Mouse (Mus musculus): ENCODE data around the gene Rgs8. TPM values are rescaled to one million over a fixed set of nuclear protein-coding genes. Genes with fewer than 3 reads are reported as not detected.
A peak's percentile ranks its signal among the peaks of the same experiment; 100 is the strongest.

Gene Rgs8
- polyA plus RNA-seq, 1 experiment = under 0.01 TPM

- Histone ChIP-seq H3K79me2 (ENCODE audit: control insufficient read depth, insufficient read depth) (no peaks in the 10 kb centered on the region), H3K4me3 (ENCODE audit: insufficient read depth, poor library complexity, severe bottlenecking) (no peak overlapping the region), H3ac (ENCODE audit: control insufficient read depth, insufficient read length, low read depth) (no peak overlapping the region), H3K79me3 (ENCODE audit: low read depth) (no peaks in the 10 kb centered on the region), H3K27me3 (ENCODE audit: control insufficient read depth, insufficient read depth, insufficient read length) (no peaks in the 10 kb centered on the region), H3K36me3 (ENCODE audit: control insufficient read depth, insufficient read depth) (no peaks in the 10 kb centered on the region)
- TF ChIP-seq MYOD1 (IDR thresholded peaks at IDR 0.05; ENCODE audit: control insufficient read depth, insufficient read length, low read depth) = no peak
- TF ChIP-seq MYOG (IDR thresholded peaks at IDR 0.05; ENCODE audit: control insufficient read depth, extremely low read depth, insufficient read length) = no peak
- no peak for TF ChIP-seq USF1 (IDR thresholded peaks at IDR 0.05; ENCODE audit: low read depth)
- no peak for TF ChIP-seq CEBPB (IDR thresholded peaks at IDR 0.05; ENCODE audit: low read depth)
- no peak for TF ChIP-seq FOSL1 (IDR thresholded peaks at IDR 0.05; ENCODE audit: insufficient read depth, low read length, poor library complexity, severe bottlenecking)
- TF ChIP-seq MAX (IDR thresholded peaks at IDR 0.05) = no peak
- no peak for TF ChIP-seq CTCF (IDR thresholded peaks at IDR 0.05; ENCODE audit: control insufficient read depth, insufficient read depth, insufficient read length)
These were observed 93.4 kb downstream of the Rgs8 start for GRCm38 (mm10) chr1:153746119-153746670.

GRCm38 (mm10) chr1:153746728-153747127 lies 93.9 kb downstream of the Rgs8 start:
- H3K4me3 ChIP-seq (ENCODE audit: insufficient read depth, poor library complexity, severe bottlenecking) = no peak overlapping the region
- peak; percentile 35 for TF ChIP-seq CTCF (IDR thresholded peaks at IDR 0.05; ENCODE audit: control insufficient read depth, insufficient read depth, insufficient read length)
- no peak for TF ChIP-seq MAX (IDR thresholded peaks at IDR 0.05)
- H3K79me3 ChIP-seq (ENCODE audit: low read depth) = no peaks in the 10 kb centered on the region
- H3K36me3 ChIP-seq (ENCODE audit: control insufficient read depth, insufficient read depth) = no peaks in the 10 kb centered on the region
- no peaks in the 10 kb centered on the region for H3K27me3 ChIP-seq (ENCODE audit: control insufficient read depth, insufficient read depth, insufficient read length)
- H3K79me2 ChIP-seq (ENCODE audit: control insufficient read depth, insufficient read depth) = no peaks in the 10 kb centered on the region
- H3ac ChIP-seq (ENCODE audit: control insufficient read depth, insufficient read length, low read depth) = no peak overlapping the region

GRCm38 (mm10) chr1:153747861-153748530 lies 95.2 kb downstream of the Rgs8 start:
- Histone ChIP-seq H3K4me3 (ENCODE audit: insufficient read depth, poor library complexity, severe bottlenecking) (no peak overlapping the region), H3ac (ENCODE audit: control insufficient read depth, insufficient read length, low read depth) (no peak overlapping the region), H3K27me3 (ENCODE audit: control insufficient read depth, insufficient read depth, insufficient read length) (no peaks in the 10 kb centered on the region), H3K36me3 (ENCODE audit: control insufficient read depth, insufficient read depth) (no peaks in the 10 kb centered on the region), H3K79me2 (ENCODE audit: control insufficient read depth, insufficient read depth) (no peaks in the 10 kb centered on the region), H3K79me3 (ENCODE audit: low read depth) (no peaks in the 10 kb centered on the region)
- TF ChIP-seq FOSL1 (IDR thresholded peaks at IDR 0.05; ENCODE audit: insufficient read depth, low read length, poor library complexity, severe bottlenecking) (no peak), USF1 (IDR thresholded peaks at IDR 0.05; ENCODE audit: low read depth) (no peak), CTCF (IDR thresholded peaks at IDR 0.05; ENCODE audit: control insufficient read depth, insufficient read depth, insufficient read length) (no peak), MAX (IDR thresholded peaks at IDR 0.05) (no peak), MYOG (IDR thresholded peaks at IDR 0.05; ENCODE audit: control insufficient read depth, extremely low read depth, insufficient read length) (no peak), CEBPB (IDR thresholded peaks at IDR 0.05; ENCODE audit: low read depth) (no peak), MYOD1 (IDR thresholded peaks at IDR 0.05; ENCODE audit: control insufficient read depth, insufficient read length, low read depth) (no peak)

- H3K36me3 ChIP-seq (ENCODE audit: control insufficient read depth, insufficient read depth) = no peaks in the 10 kb centered on the region
- no peaks in the 10 kb centered on the region for H3K79me2 ChIP-seq (ENCODE audit: control insufficient read depth, insufficient read depth)
- TF ChIP-seq MYOG (IDR thresholded peaks at IDR 0.05; ENCODE audit: control insufficient read depth, extremely low read depth, insufficient read length) (no peak), FOSL1 (IDR thresholded peaks at IDR 0.05; ENCODE audit: insufficient read depth, low read length, poor library complexity, severe bottlenecking) (no peak), USF1 (IDR thresholded peaks at IDR 0.05; ENCODE audit: low read depth) (peak; percentile 70)
- no peaks in the 10 kb centered on the region for H3K27me3 ChIP-seq (ENCODE audit: control insufficient read depth, insufficient read depth, insufficient read length)
- no peak overlapping the region for H3ac ChIP-seq (ENCODE audit: control insufficient read depth, insufficient read length, low read depth)
- no peaks in the 10 kb centered on the region for H3K79me3 ChIP-seq (ENCODE audit: low read depth)
- no peak overlapping the region for H3K4me3 ChIP-seq (ENCODE audit: insufficient read depth, poor library complexity, severe bottlenecking)
These were observed 95.7 kb downstream of the Rgs8 start for GRCm38 (mm10) chr1:153748549-153748948.

GRCm38 (mm10) chr1:153749211-153749801 lies 96.5 kb downstream of the Rgs8 start, which contains the start of gene Rnasel:
Gene Rnasel, plus strand, starts transcription at chr1:153749426.
- TF ChIP-seq FOSL1 (IDR thresholded peaks at IDR 0.05; ENCODE audit: insufficient read depth, low read length, poor library complexity, severe bottlenecking) (no peak), CTCF (IDR thresholded peaks at IDR 0.05; ENCODE audit: control insufficient read depth, insufficient read depth, insufficient read length) (peak; percentile 55), MYOD1 (IDR thresholded peaks at IDR 0.05; ENCODE audit: control insufficient read depth, insufficient read length, low read depth) (no peak)
- Histone ChIP-seq H3K36me3 (ENCODE audit: control insufficient read depth, insufficient read depth) (no peaks in the 10 kb centered on the region), H3K27me3 (ENCODE audit: control insufficient read depth, insufficient read depth, insufficient read length) (peaks cover 6% of the 10 kb centered on the region), H3K79me2 (ENCODE audit: control insufficient read depth, insufficient read depth) (no peaks in the 10 kb centered on the region), H3ac (ENCODE audit: control insufficient read depth, insufficient read length, low read depth) (peak within 1 kb of the TSS; percentile 50), H3K79me3 (ENCODE audit: low read depth) (no peaks in the 10 kb centered on the region), H3K4me3 (ENCODE audit: insufficient read depth, poor library complexity, severe bottlenecking) (peak within 1 kb of the TSS; percentile 21)

Other genes with a start within 250 kb of the Rgs8 start
- 0.08 TPM for gene Shcbp1l, start 227.9 kb upstream of the Rgs8 start, polyA plus RNA-seq (2012; fragmentation: generic; extraction: Trizol)
- 53.1 TPM for gene Dhx9, start 165.4 kb upstream of the Rgs8 start, polyA plus RNA-seq (2012; fragmentation: generic; extraction: Trizol)
- 0.26 TPM for gene Npl, start 103.0 kb upstream of the Rgs8 start, polyA plus RNA-seq (2012; fragmentation: generic; extraction: Trizol)
- 2.8 TPM for gene Rgs16, start 87.3 kb downstream of the Rgs8 start, polyA plus RNA-seq (2012; fragmentation: generic; extraction: Trizol)
- gene Rnasel, start 96.4 kb downstream of the Rgs8 start, polyA plus RNA-seq (2012; fragmentation: generic; extraction: Trizol) = 0.07 TPM
- not detected for gene Rgsl1, start 191.1 kb downstream of the Rgs8 start, polyA plus RNA-seq (2012; fragmentation: generic; extraction: Trizol)
- 0.01 TPM for gene Teddm1b, start 221.3 kb downstream of the Rgs8 start, polyA plus RNA-seq (2012; fragmentation: generic; extraction: Trizol)
- gene Teddm1a, start 238.7 kb downstream of the Rgs8 start, polyA plus RNA-seq (2012; fragmentation: generic; extraction: Trizol) = not detected
- 31.6 TPM for gene Glul, start 246.9 kb downstream of the Rgs8 start, polyA plus RNA-seq (2012; fragmentation: generic; extraction: Trizol)
- gene Teddm2, start 247.2 kb downstream of the Rgs8 start, polyA plus RNA-seq (2012; fragmentation: generic; extraction: Trizol) = 0.06 TPM

Data from C2C12 (cell line).